Mouse (Mus musculus) regulatory T cell (primary cell): ENCODE measurements around the gene Tigd3.

Experiments used
- in situ Hi-C: fragments of 300-600 bp; cut with MboI, MseI; formaldehyde crosslinking; loops from one replicate; pipeline ENCODE4 v1.15.1; 2025; ENCODE audit warnings: high pct_unique_total_duplicates

Tigd3 gene

DNA sequence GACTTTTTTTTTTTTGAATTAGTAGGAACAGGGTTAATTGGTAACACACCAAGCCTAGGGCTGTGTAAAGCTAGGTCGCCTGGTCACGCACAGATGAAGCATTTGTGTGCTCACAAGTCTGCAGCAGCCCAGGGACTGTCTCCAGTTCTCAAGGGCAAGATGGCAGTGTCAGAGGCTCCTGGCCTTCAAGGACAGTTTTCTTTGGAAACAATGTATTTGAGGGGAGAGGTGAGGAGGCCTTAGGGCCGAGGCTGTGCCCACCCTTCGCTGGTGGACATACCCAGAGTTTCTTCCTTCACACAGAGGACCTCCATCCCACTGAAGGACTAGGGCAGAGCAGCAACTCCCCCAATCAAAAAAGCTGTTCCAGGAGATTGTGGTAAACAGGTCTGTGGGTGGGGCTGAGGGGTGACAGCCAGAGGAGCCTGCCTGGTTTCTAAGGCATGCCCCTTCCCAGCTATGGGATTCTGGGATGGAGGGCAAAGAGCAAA lies 46.6 kb downstream of the Tigd3 start:
- in situ Hi-C loops, result loop anchor here (5.0 kb wide), 1 partner anchor 55 kb away; no protein-coding TSS in a partner anchor

DNA sequence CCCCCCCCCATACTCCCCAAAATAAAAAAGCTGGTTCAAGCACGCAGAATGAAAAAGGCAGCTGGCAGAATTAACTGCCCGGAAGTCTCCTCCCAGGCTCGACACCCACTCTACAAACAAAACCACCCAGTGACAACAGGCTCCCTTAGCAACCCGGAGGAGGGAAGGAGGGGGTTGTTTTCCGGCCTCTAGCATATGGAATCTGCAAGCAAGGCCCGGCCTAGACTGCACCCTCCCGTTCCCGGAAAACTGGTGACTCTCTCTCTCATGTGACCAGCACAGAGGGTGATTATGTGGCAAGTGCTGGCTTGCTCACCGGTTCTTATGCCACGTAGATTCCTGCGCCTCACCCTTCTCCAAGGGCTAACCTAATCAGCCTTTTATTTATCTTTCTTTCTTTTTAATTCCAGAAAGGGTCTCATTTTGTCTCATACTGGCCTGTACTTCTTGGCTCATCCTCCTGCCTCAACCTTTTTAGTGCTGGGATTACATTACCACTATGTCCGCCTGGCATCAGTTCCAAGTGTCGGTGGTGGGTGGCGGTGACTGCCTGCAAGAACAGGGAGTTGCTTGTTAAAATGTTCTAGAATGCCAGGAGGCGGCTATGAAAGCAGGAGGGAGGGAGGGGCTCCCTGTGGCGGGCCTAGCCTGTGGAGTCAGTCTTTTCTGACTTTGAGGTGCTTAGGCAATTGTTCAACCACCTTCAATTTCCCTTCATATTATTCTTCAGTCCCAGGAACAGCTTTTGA lies 47.2 kb downstream of the Tigd3 start:
- in situ Hi-C loops, result loop anchor here (5.0 kb wide), 1 partner anchor 54 kb away; no protein-coding TSS in a partner anchor

DNA sequence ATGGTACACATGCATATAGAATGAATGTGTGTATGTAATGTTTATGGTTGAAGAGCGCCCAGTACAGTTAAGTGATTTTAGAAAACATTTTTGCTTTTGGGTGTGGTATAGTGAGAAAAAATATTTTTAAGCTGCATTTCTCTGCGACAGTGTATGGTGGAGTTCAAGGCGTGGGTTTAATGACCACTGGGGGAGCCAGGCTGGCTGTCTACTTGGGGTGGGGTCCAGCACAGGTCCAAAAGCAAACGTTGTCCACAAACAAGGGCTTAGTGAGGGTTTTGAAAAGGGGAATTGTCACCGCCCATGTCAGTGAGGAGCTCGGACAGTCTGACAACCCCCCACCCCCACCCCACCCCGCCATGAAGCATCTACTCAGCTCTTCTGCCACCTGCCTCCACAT lies 47.8 kb downstream of the Tigd3 start:
- in situ Hi-C loops, result loop anchor here (5.0 kb wide), 1 partner anchor 54 kb away; no protein-coding TSS in a partner anchor

DNA sequence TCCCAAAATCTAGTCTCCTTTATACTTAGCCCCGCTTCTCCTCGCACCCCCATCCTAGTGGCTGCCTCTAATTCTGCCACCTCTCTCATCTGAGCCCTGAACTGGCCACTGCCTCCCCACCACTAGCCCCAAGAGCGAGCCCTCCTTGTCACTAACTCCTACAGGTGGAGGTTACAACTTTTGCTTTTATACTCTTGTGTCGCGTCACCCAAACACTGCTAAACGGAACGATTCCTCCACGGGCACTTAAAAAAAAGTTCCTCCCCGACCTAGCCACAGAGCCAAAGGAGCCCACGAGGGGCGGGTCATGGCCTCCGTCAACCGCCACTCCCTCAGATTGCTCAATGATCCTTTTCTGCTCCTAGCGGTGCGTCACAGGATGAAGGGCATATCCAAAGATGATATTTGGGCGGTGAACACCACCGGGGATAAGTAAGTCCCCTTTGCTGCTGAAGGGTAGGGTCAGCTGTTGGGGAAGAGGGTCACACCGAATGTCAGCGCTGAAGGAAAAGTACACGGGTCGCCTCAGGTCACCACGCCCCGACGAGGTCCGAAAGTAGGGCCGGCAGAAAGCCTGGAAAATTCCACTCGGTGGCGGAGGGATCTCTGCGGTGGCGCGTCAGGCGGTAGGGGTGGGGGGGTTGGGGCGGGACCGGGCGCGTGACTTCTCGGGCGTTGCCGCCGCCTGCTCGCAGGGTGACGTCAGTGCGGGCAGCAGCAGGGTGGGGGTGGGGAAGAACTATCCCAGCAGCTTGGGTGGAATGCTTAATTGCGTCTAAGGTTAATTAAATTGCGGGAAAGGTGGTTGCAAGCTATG lies 48.4 kb downstream of the Tigd3 start:
- in situ Hi-C loops, result loop anchor here (5.0 kb wide), 1 partner anchor 53 kb away; no protein-coding TSS in a partner anchor

DNA sequence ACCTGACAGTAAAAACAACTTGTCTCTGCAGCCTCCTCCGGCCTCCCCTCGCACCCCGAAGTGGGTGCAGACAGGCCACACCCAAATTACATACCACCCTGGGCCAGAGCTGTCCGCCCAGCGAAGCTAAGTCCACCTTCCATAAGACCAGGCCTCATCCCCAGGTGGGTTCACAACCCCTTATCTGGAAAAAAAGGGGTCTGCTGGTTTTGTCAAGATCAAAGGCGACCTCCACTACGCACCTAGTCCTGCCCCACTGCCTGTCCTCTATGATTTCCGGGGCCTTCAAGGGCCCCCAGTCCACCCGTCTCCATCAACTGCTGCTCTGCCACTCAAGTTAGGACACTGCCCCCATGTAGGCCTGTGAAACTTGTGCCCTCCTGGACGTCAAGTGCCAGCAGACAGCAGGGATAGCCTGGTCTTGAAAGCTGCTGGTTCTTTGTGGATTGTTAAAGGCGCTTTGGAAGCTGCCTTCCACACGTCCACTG lies 49.1 kb downstream of the Tigd3 start:
- in situ Hi-C loops, result loop anchor here (5.0 kb wide), 1 partner anchor 53 kb away; no protein-coding TSS in a partner anchor

DNA sequence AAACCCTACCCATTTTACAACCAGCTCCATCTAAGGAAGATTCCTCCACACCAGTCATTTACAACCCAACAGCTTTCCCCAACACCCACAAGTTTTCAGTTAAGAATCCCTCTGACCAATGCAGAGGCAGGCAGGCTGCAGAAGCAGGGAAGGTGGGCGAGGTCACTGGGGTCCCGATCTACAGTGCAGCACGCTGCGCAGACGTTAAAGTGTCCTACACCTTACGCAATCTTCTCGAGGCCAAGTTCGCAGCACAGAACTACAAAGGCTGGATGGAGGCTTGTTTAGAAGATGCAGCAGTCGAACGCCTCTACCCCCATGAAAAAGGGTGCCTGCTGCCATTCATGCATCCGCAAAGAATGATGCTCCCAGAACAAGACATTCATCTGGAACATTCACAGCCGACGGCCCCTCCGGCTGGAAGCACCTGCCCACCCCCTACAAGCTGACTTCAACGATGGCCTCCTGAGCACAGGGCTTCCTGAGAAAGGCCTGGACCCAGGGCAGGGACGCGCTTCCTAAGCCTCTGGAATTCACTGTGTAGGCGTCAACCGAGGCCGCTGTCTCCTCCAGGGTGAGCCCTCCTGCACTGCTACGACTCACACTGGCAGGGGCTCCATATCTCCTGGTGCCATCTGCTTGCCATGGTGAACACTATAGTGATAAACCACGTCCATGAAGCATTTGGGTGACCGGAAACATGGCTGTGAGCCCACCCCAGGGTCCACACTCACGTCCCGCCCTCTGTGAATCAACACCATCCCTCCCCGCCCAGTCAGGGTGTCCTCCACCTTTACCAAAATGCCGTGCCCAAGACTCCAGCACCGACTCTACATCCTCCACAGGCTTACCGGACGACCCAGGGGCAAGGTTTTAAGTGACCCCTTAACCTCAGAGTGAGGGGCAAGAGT lies 49.9 kb downstream of the Tigd3 start:
- in situ Hi-C loops, result no loop called here

DNA sequence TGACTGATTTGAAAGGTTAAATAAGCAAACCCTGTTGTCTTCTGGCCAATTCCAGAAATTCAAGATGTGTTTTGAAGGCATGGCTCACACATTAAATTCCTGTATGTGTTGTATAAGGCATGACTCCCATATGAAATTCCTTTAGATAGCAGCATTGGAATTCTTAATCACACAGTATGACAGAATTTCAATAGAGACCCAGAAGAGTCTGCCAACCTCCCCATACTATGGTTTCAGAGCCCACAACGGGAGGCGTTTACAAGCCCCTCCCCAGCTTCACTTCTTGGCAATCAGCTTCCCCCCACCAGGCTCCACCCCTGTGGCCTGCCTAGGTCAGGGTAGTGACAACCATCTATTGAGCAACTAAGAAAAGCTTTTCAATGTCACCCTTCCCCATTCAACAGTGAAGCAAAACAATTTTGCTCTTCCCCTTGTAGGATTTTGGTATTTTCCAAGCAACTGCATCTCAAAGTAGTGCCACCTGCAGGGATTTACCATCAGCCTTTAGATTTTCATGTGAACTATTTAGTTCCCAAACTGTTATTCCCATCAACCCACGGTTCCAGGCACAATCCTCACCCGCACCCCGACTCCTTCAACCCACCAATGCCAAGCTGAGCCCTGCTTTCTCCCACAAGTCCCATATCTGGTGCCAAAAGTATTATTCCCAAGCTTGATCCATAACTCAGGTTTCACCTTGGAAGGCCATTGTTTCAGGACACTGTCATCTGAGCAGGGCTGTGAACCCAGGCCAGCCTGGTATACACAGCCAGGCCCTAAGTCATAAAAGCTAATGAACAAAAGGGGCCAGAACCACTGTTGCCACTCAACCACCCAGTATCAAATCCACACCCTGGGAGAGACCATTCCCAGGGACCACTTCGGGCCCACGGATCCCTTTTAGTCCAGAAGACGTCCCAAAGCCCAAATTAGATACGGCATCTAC lies 50.9 kb downstream of the Tigd3 start:
- in situ Hi-C loops, result no loop called here

DNA sequence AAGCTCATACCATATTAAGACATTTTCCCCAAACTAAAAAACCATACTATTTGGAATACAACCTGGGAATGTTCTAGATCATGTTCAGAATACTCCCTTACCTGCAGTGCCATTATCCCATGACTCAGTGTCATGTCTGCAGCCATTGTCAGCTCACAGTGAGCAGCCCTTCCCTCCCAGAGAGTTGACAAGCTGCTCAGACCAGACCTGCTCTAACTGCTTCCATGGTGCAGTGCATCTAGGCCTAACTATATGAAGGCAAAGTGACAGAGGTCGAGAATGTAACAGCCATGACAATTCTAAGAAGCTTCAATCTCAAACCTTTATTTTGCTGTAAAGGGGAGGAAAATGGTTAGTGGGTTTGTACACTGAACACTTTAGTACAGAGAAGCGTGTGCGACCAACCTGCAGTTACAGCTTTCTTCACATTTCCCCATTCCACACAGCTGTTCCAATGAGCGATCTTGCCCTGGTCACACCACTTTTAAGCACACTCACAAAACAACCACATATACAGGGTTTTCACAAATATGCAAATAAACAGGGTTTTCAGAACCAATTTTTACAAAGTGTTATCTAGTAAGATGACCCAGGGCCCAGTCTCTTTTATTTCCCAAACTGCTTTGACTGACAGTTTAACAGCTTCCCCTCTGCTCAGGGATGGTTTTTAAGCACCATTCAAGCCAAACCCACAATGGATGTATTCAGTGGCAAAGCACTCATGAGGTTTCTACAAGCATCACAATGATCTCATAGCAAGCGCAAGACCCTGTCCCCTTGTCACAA lies 51.8 kb downstream of the Tigd3 start:
- in situ Hi-C loops, result no loop called here

DNA sequence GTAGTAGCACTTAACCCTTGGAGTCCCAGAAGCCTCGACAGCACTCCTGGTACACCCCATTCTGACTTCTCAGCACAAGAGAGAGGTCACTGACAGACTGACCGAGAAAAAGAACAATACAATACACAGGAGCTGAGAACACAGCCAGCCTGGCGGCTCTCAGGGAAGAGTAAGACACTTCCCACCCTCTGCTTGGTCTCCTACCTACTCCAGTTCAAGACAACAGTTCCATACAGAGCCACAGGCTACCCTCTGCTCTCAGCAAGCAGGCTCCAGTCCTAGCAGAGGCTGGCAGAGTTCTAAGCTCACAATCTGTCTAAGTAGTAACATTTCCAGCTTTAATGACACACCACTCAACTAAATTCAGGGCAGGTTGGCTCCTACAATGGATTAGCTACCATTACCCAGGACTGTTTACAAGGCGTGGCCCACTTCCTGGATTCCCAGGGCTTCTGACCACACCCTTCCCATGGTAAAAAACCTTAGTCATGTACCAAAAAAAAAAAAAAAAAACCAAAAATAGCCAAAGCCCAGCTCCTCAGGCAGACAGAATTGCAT lies 52.5 kb downstream of the Tigd3 start:
- in situ Hi-C loops, result no loop called here
